Mouse (Mus musculus): Measurements from ENCODE around the gene Scaf1. TPM values are rescaled to one million over a fixed set of nuclear protein-coding genes. Genes with fewer than 3 reads are reported as not detected.

Gene Scaf1
- polyA plus RNA-seq, 1 experiment from 2014 or later = 49.6 TPM

DNA sequence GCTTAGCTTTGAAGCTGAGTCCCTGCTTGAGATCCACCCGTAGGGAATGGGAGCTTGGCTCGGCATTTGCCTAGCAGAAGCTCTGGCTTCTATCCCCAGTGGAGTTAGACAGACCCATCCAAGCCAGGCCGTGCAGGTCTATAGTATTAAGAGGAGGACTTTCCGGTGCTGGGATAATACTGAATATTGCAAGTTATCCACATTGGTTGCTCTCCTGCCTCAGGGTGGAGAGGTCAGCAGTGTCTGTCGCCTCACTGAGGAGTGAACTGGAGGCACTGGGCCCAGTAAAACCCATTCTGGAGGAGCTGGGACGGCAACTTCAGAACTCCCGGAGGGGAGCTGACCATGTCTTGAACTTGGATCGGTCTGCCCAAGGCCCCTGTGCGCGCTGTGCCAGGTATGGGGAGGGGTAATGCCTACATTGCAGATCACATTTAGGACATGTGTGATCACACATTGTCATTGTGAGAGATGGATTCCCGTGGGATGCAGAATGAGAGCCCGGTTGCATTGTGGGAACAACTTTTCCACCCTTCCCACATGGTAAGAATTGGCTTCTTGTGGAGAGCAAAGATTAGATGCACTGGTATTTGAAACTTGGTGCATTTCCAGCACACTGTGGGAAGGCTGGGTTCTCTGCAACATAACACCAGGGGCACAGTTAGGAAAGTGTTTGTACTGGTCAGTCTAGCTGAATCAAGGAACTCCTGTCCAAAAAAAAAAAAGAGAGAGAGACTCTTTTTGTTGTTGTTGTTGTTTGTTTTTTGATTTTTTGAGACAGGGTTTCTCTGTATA is 61.9 kb downstream of the Scaf1 start:
- no peak overlapping the region for H3K4me2 ChIP-seq (replicated peaks; ENCODE audit: low read depth, low read length)
- no peak for ATAC-seq (ENCODE audit: low FRiP score)
- H3K27me3 ChIP-seq (ENCODE audit: control insufficient read depth, insufficient read depth, low read length) = peaks cover 20% of the 10 kb centered on the region
- H3K27ac ChIP-seq (ENCODE audit: low read depth, low read length) = no peak overlapping the region
- H3K4me3 ChIP-seq (ENCODE audit: low read depth, low read length) = no peak overlapping the region
- 81% methylated on average over 12 of the region's 12 CpGs for WGBS
- H3K9ac ChIP-seq (ENCODE audit: low read depth, low read length) = no peak overlapping the region
- no peak for DNase-seq (ENCODE audit: low spot score)
- H3K9me3 ChIP-seq (ENCODE audit: control insufficient read depth, low read length) = no peaks in the 10 kb centered on the region
- no peaks in the 10 kb centered on the region for H3K4me1 ChIP-seq (replicated peaks; ENCODE audit: control insufficient read depth, insufficient read depth, low read length)
- no peaks in the 10 kb centered on the region for H3K36me3 ChIP-seq (ENCODE audit: control insufficient read depth, insufficient read depth, low read length)

- H3K27me3 ChIP-seq (ENCODE audit: control insufficient read depth, insufficient read depth, low read length) = peaks cover 20% of the 10 kb centered on the region
- DNase-seq (ENCODE audit: low spot score) (no peak), ATAC-seq (ENCODE audit: low FRiP score) (no peak)
- H3K36me3 ChIP-seq (ENCODE audit: control insufficient read depth, insufficient read depth, low read length) = no peaks in the 10 kb centered on the region
- no peak overlapping the region for H3K27ac ChIP-seq (ENCODE audit: low read depth, low read length)
- 56% methylated on average over 14 of the region's 14 CpGs for WGBS
- H3K4me3 ChIP-seq (ENCODE audit: low read depth, low read length) = no peak overlapping the region
- H3K4me1 ChIP-seq (replicated peaks; ENCODE audit: control insufficient read depth, insufficient read depth, low read length) = no peaks in the 10 kb centered on the region
- H3K9me3 ChIP-seq (ENCODE audit: control insufficient read depth, low read length) = no peaks in the 10 kb centered on the region
- H3K9ac ChIP-seq (ENCODE audit: low read depth, low read length) = no peak overlapping the region
- no peak overlapping the region for H3K4me2 ChIP-seq (replicated peaks; ENCODE audit: low read depth, low read length)
Measured at GRCm38 (mm10) chr7:44953561-44953960, 62.6 kb downstream of the Scaf1 start.

Other genes with a start within 250 kb of the Scaf1 start
- gene Nup62, start 200.3 kb downstream of the Scaf1 start, polyA plus RNA-seq (2014; fragmentation: Nextera tagmentation; extraction: Ambion mirVana) = 44.2 and 62.3 TPM in 2 replicates
- gene Il4i1, start 200.0 kb downstream of the Scaf1 start, polyA plus RNA-seq (2014; fragmentation: Nextera tagmentation; extraction: Ambion mirVana) = 0.60 and 1.7 TPM in 2 replicates
- 1.9 and 2.0 TPM in 2 replicates for gene Atf5, start 199.7 kb downstream of the Scaf1 start, polyA plus RNA-seq (2014; fragmentation: Nextera tagmentation; extraction: Ambion mirVana)
- 31.7 and 38.0 TPM in 2 replicates for gene Akt1s1, start 167.4 kb downstream of the Scaf1 start, polyA plus RNA-seq (2014; fragmentation: Nextera tagmentation; extraction: Ambion mirVana)
- 60.9 and 65.5 TPM in 2 replicates for gene Tbc1d17, start 167.3 kb downstream of the Scaf1 start, polyA plus RNA-seq (2014; fragmentation: Nextera tagmentation; extraction: Ambion mirVana)
- 26.3 and 27.6 TPM in 2 replicates for gene Pnkp, start 159.2 kb downstream of the Scaf1 start, polyA plus RNA-seq (2014; fragmentation: Nextera tagmentation; extraction: Ambion mirVana)
- gene Ptov1, start 146.6 kb downstream of the Scaf1 start, polyA plus RNA-seq (2014; fragmentation: Nextera tagmentation; extraction: Ambion mirVana) = 314 and 331 TPM in 2 replicates
- 72.7 and 76.2 TPM in 2 replicates for gene Med25, start 123.7 kb downstream of the Scaf1 start, polyA plus RNA-seq (2014; fragmentation: Nextera tagmentation; extraction: Ambion mirVana)
- 13.9 and 18.7 TPM in 2 replicates for gene Fuz, start 120.3 kb downstream of the Scaf1 start, polyA plus RNA-seq (2014; fragmentation: Nextera tagmentation; extraction: Ambion mirVana)
- gene Ap2a1, start 86.9 kb downstream of the Scaf1 start, polyA plus RNA-seq (2014; fragmentation: Nextera tagmentation; extraction: Ambion mirVana) = 82.7 and 85.0 TPM in 2 replicates
- 0.09 and 0.14 TPM in 2 replicates for gene Tsks, start 73.2 kb downstream of the Scaf1 start, polyA plus RNA-seq (2014; fragmentation: Nextera tagmentation; extraction: Ambion mirVana)
- 23.4 and 23.5 TPM in 2 replicates for gene Cpt1c, start 41.5 kb downstream of the Scaf1 start, polyA plus RNA-seq (2014; fragmentation: Nextera tagmentation; extraction: Ambion mirVana)
- gene Prmt1, start 29.8 kb downstream of the Scaf1 start, polyA plus RNA-seq (2014; fragmentation: Nextera tagmentation; extraction: Ambion mirVana) = 249 and 259 TPM in 2 replicates
- 59.6 and 63.9 TPM in 2 replicates for gene Irf3, start 18.7 kb downstream of the Scaf1 start, polyA plus RNA-seq (2014; fragmentation: Nextera tagmentation; extraction: Ambion mirVana)
- 54.2 and 56.8 TPM in 2 replicates for gene Bcl2l12, start 17.7 kb downstream of the Scaf1 start, polyA plus RNA-seq (2014; fragmentation: Nextera tagmentation; extraction: Ambion mirVana)
- gene Rras, start 1.6 kb upstream of the Scaf1 start, polyA plus RNA-seq (2014; fragmentation: Nextera tagmentation; extraction: Ambion mirVana) = 21.2 and 21.6 TPM in 2 replicates
- 13.0 and 16.0 TPM in 2 replicates for gene Prr12, start 36.5 kb upstream of the Scaf1 start, polyA plus RNA-seq (2014; fragmentation: Nextera tagmentation; extraction: Ambion mirVana)
- 58.2 and 62.7 TPM in 2 replicates for gene Nosip, start 46.1 kb upstream of the Scaf1 start, polyA plus RNA-seq (2014; fragmentation: Nextera tagmentation; extraction: Ambion mirVana)
- gene Prrg2, start 46.3 kb upstream of the Scaf1 start, polyA plus RNA-seq (2014; fragmentation: Nextera tagmentation; extraction: Ambion mirVana) = 15.7 and 17.1 TPM in 2 replicates
- 134 and 149 TPM in 2 replicates for gene Rcn3, start 75.9 kb upstream of the Scaf1 start, polyA plus RNA-seq (2014; fragmentation: Nextera tagmentation; extraction: Ambion mirVana)
- 12.9 and 13.2 TPM in 2 replicates for gene Fcgrt, start 87.5 kb upstream of the Scaf1 start, polyA plus RNA-seq (2014; fragmentation: Nextera tagmentation; extraction: Ambion mirVana)
- gene Rps11, start 108.1 kb upstream of the Scaf1 start, polyA plus RNA-seq (2014; fragmentation: Nextera tagmentation; extraction: Ambion mirVana) = 1,346 and 1,389 TPM in 2 replicates
- 1,145 and 1,168 TPM in 2 replicates for gene Rpl13a, start 112.4 kb upstream of the Scaf1 start, polyA plus RNA-seq (2014; fragmentation: Nextera tagmentation; extraction: Ambion mirVana)
- gene Gm45713, start 119.9 kb upstream of the Scaf1 start, polyA plus RNA-seq (2014; fragmentation: Nextera tagmentation; extraction: Ambion mirVana) = 0.47 TPM in 1 of 2 replicates, not detected in the other
- gene Flt3l, start 120.1 kb upstream of the Scaf1 start, polyA plus RNA-seq (2014; fragmentation: Nextera tagmentation; extraction: Ambion mirVana) = 1.5 and 1.6 TPM in 2 replicates
- gene Pih1d1, start 137.9 kb upstream of the Scaf1 start, polyA plus RNA-seq (2014; fragmentation: Nextera tagmentation; extraction: Ambion mirVana) = 105 TPM in 2 replicates
- 20.8 and 28.6 TPM in 2 replicates for gene Aldh16a1, start 138.2 kb upstream of the Scaf1 start, polyA plus RNA-seq (2014; fragmentation: Nextera tagmentation; extraction: Ambion mirVana)
- 0.51 and 1.1 TPM in 2 replicates for gene Slc17a7, start 147.6 kb upstream of the Scaf1 start, polyA plus RNA-seq (2014; fragmentation: Nextera tagmentation; extraction: Ambion mirVana)
- gene Gfy, start 163.2 kb upstream of the Scaf1 start, polyA plus RNA-seq (2014; fragmentation: Nextera tagmentation; extraction: Ambion mirVana) = not detected in 2 replicates
- not detected in 2 replicates for gene Pth2, start 164.6 kb upstream of the Scaf1 start, polyA plus RNA-seq (2014; fragmentation: Nextera tagmentation; extraction: Ambion mirVana)
- 0.31 and 0.40 TPM in 2 replicates for gene Ccdc155, start 188.5 kb upstream of the Scaf1 start, polyA plus RNA-seq (2014; fragmentation: Nextera tagmentation; extraction: Ambion mirVana)
- 1.6 and 1.7 TPM in 2 replicates for gene Dkkl1, start 195.8 kb upstream of the Scaf1 start, polyA plus RNA-seq (2014; fragmentation: Nextera tagmentation; extraction: Ambion mirVana)
- gene Tead2, start 199.4 kb upstream of the Scaf1 start, polyA plus RNA-seq (2014; fragmentation: Nextera tagmentation; extraction: Ambion mirVana) = 229 and 242 TPM in 2 replicates
- gene Cd37, start 222.8 kb upstream of the Scaf1 start, polyA plus RNA-seq (2014; fragmentation: Nextera tagmentation; extraction: Ambion mirVana) = 1.1 and 2.5 TPM in 2 replicates
- gene Slc6a16, start 224.7 kb upstream of the Scaf1 start, polyA plus RNA-seq (2014; fragmentation: Nextera tagmentation; extraction: Ambion mirVana) = 0.14 and 0.32 TPM in 2 replicates

Measured in hindbrain, embryonic 11.5 days (tissue).